Mouse (Mus musculus) cortical plate, adult 2 months (tissue): Measurements from ENCODE around the gene Ccer1.

Experiments
- CTCF ChIP-seq: fragments of 200-500 bp; IDR thresholded peaks from 2 replicates; pipeline ENCODE4 v1.5.1; 2011; ENCODE audit warnings: mild to moderate bottlenecking, control low read depth, low read length; ENCODE audit not compliant: insufficient read depth; ENCODE audit errors: extremely low read depth
- POLR2A ChIP-seq: fragments of 200-500 bp; IDR thresholded peaks from 2 replicates; pipeline ENCODE4 v1.6.1; 2011; ENCODE audit warnings: mild to moderate bottlenecking, low read length, control low read depth; ENCODE audit not compliant: insufficient read depth; ENCODE audit errors: extremely low read depth

DNA sequence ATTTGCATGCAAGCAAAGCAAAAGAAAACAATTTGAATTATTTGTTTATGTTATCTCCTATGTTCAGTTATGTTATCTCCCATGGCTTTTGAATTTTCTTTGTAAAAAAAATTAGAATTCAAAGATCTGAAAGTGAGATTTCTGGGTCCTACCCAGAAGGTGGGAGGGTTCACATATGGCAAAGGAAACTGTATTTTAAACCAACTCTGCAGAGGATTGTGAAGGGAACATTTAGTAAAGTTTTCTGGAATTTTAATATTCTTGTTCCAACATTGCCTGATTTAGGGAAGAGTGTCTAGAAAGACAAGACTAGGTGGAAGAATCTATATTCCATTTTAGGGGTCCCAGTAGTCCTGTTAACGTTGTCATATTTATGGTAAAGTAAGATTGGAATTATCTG lies 24.4 kb downstream of the Ccer1 start:
- TF ChIP-seq CTCF: no peak
- no peak for TF ChIP-seq POLR2A
